Mouse (Mus musculus) cerebral cortex, adult 2 months (tissue): ENCODE measurements around the gene Serp2.

ENCODE experiments used
- WGBS: fragments of 180-500 bp; shearing (Covaris S2); methylation state at CpG from one replicate; pipeline ENCODE4 v1.1.7; 2018; 5-methylcytosine and 5-hydroxymethylcytosine counted together

Serp2 gene

GRCm38 (mm10) chr14:76527030-76527719, 29.5 kb downstream of the Serp2 start:
- 93% methylated on average over 20 of the region's 20 CpGs for WGBS

- WGBS: 85% methylated on average over 6 of the region's 6 CpGs
Measured at GRCm38 (mm10) chr14:76526467-76526866, 30.2 kb downstream of the Serp2 start.

- 89% methylated on average over 1 of the region's 1 CpGs for WGBS
Measured at GRCm38 (mm10) chr14:76523344-76523743, 33.3 kb downstream of the Serp2 start.

- 95% methylated on average over 3 of the region's 3 CpGs for WGBS
Measured at GRCm38 (mm10) chr14:76521308-76521707, 35.4 kb downstream of the Serp2 start.

- WGBS: 80% methylated on average over 4 of the region's 4 CpGs
Measured at GRCm38 (mm10) chr14:76520606-76521005, 36.1 kb downstream of the Serp2 start.

GRCm38 (mm10) chr14:76518217-76518616, 38.5 kb downstream of the Serp2 start:
- 96% methylated on average over 5 of the region's 5 CpGs for WGBS

- WGBS: 83% methylated on average over 7 of the region's 7 CpGs
Measured at GRCm38 (mm10) chr14:76515620-76516019, 41.1 kb downstream of the Serp2 start.

- 59% methylated on average over 6 of the region's 6 CpGs for WGBS
Measured at GRCm38 (mm10) chr14:76514050-76514585, 42.6 kb downstream of the Serp2 start.

- 54% methylated on average over 11 of the region's 11 CpGs for WGBS
Measured at GRCm38 (mm10) chr14:76513395-76514049, 43.2 kb downstream of the Serp2 start.

- 86% methylated on average over 7 of the region's 7 CpGs for WGBS
Measured at GRCm38 (mm10) chr14:76511971-76512370, 44.7 kb downstream of the Serp2 start.

- WGBS: 38% methylated on average over 10 of the region's 10 CpGs
Measured at GRCm38 (mm10) chr14:76508701-76509100, 48.0 kb downstream of the Serp2 start.

GRCm38 (mm10) chr14:76507804-76508500, 48.7 kb downstream of the Serp2 start:
- 37% methylated on average over 9 of the region's 9 CpGs for WGBS

GRCm38 (mm10) chr14:76507357-76507756, 49.3 kb downstream of the Serp2 start:
- WGBS: 58% methylated on average over 7 of the region's 7 CpGs

- 18% methylated on average over 27 of the region's 27 CpGs for WGBS
Measured at GRCm38 (mm10) chr14:76506425-76507205, 50.1 kb downstream of the Serp2 start.

- WGBS: 1% methylated on average over 31 of the region's 31 CpGs
Measured at GRCm38 (mm10) chr14:76505439-76506220, 51.1 kb downstream of the Serp2 start.

GRCm38 (mm10) chr14:76505101-76505438, 51.6 kb downstream of the Serp2 start:
- WGBS: under 1% methylated on average over 10 of the region's 10 CpGs

GRCm38 (mm10) chr14:76504121-76504737, 52.5 kb downstream of the Serp2 start:
- under 1% methylated on average over 51 of the region's 52 CpGs for WGBS

- 5% methylated on average over 13 of the region's 13 CpGs for WGBS
Measured at GRCm38 (mm10) chr14:76503231-76503851, 53.3 kb downstream of the Serp2 start.

- WGBS: 53% methylated on average over 5 of the region's 5 CpGs
Measured at GRCm38 (mm10) chr14:76500036-76500435, 56.7 kb downstream of the Serp2 start.

GRCm38 (mm10) chr14:76499492-76499891, 57.2 kb downstream of the Serp2 start:
- WGBS: 88% methylated on average over 6 of the region's 6 CpGs
